Mouse (Mus musculus): Measurements from ENCODE around the gene Chrna9. TPM values are rescaled to one million over a fixed set of nuclear protein-coding genes. Genes with fewer than 3 reads are reported as not detected.

Gene Chrna9
- polyA plus RNA-seq, 2 experiments = not detected

- Histone ChIP-seq H3K4me3 (ENCODE audit: insufficient read depth in 1 of 2, low read depth in 2 of 2, low read length in 2 of 2) (no peak overlapping the region), H3K9me3 (ENCODE audit: control insufficient read depth, low read length) (no peaks in the 10 kb centered on the region), H3K27ac (no peak overlapping the region), H3K36me3 (replicated peaks; ENCODE audit: control insufficient read depth, insufficient read depth, low read depth) (no peaks in the 10 kb centered on the region; the same call in 1 of the 2 replicates), H3K27me3 (ENCODE audit: control insufficient read depth, insufficient read depth, low read length) (no peaks in the 10 kb centered on the region), H3K4me2 (ENCODE audit: low read depth) (no peak overlapping the region), H3K4me1 (replicated peaks; ENCODE audit: control insufficient read depth in 2 of 2, insufficient read depth in 2 of 2, low read length in 1 of 2) (no peaks in the 10 kb centered on the region), H3K9ac (replicated peaks) (no peak overlapping the region)
- no peak for ATAC-seq (ENCODE audit: insufficient read depth)
- TF ChIP-seq EP300 (IDR thresholded peaks at IDR 0.05; ENCODE audit: low read depth) (no peak), CTCF (IDR thresholded peaks at IDR 0.05; ENCODE audit: low read depth) (no peak)
- 35% methylated on average over 3 of the region's 3 CpGs for WGBS (ENCODE audit: insufficient replicate concordance)
- no peak for DNase-seq (ENCODE audit: low read depth in 3 of 3, low spot score in 3 of 3)
Observed at GRCm38 (mm10) chr5:66013999-66014398, 79.3 kb downstream of the Chrna9 start.

DNA sequence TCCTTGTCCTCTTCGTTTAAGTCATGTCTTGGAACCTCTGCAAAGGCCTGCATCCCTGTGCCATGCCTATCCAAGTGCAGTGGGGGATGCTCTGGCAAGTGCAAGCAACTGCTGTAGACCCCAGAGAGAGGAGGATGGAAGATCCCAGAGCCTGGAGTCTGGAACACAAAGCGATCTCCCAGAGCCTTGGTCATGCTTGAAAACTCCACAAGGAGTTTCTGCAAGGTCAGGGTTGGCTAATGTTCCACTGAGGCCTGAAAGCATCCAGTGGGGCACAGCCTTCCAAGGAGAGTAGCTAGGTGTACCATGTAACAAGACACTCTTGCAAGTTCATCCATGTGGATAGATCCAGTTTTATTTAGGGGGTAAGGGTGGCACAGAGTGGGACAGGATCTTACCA is 79.7 kb downstream of the Chrna9 start:
- no peak overlapping the region for H3K27ac ChIP-seq
- no peak for DNase-seq (ENCODE audit: low read depth in 3 of 3, low spot score in 3 of 3)
- no peak for ATAC-seq (ENCODE audit: insufficient read depth)

GRCm38 (mm10) chr5:66015449-66015961 is 80.8 kb downstream of the Chrna9 start:
- WGBS (ENCODE audit: insufficient replicate concordance) = 71% methylated on average over 2 of the region's 2 CpGs
- TF ChIP-seq CTCF (IDR thresholded peaks at IDR 0.05; ENCODE audit: low read depth) (no peak), EP300 (IDR thresholded peaks at IDR 0.05; ENCODE audit: low read depth) (no peak)
- no peak for ATAC-seq (ENCODE audit: insufficient read depth)

More for the DNA sequence above, 79.7 kb downstream of the Chrna9 start:
- no peaks in the 10 kb centered on the region for H3K27me3 ChIP-seq (ENCODE audit: control insufficient read depth, insufficient read depth, low read length)
- H3K4me2 ChIP-seq (ENCODE audit: low read depth) = no peak overlapping the region
- no peak overlapping the region for H3K4me3 ChIP-seq (ENCODE audit: insufficient read depth in 1 of 2, low read depth in 2 of 2, low read length in 2 of 2)
- TF ChIP-seq EP300 (IDR thresholded peaks at IDR 0.05; ENCODE audit: low read depth) = no peak
- no peak for TF ChIP-seq CTCF (IDR thresholded peaks at IDR 0.05; ENCODE audit: low read depth)
- WGBS (ENCODE audit: insufficient replicate concordance) = 60% methylated on average over 2 of the region's 2 CpGs
- no peak overlapping the region for H3K9ac ChIP-seq (replicated peaks)
- no peaks in the 10 kb centered on the region; the same call in 1 of the 2 replicates for H3K36me3 ChIP-seq (replicated peaks; ENCODE audit: control insufficient read depth, insufficient read depth, low read depth)
- no peaks in the 10 kb centered on the region for H3K9me3 ChIP-seq (ENCODE audit: control insufficient read depth, low read length)
- no peaks in the 10 kb centered on the region for H3K4me1 ChIP-seq (replicated peaks; ENCODE audit: control insufficient read depth in 2 of 2, insufficient read depth in 2 of 2, low read length in 1 of 2)

DNA sequence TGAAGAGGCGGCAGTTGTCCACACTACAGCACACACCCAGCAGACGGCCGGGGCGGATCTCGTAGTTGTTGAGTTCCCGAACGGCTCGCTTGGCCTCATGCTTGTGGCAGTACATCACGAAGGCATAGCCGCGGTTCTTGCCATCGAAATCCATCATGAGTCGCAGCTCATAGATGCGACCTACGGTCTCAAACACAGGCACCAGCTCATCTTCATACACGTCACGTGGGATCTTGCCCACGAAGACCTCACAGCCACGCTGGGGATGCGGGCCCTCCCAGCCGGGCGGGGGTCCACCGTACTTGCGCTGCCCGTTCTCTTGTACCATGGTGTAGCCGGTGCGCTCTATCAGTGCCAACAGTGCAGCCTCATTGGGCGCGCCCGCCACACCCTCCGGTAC is 92.1 kb downstream of the Chrna9 start:
- TF ChIP-seq CTCF (IDR thresholded peaks at IDR 0.05; ENCODE audit: low read depth) (no peak), EP300 (IDR thresholded peaks at IDR 0.05; ENCODE audit: low read depth) (no peak)
- WGBS (ENCODE audit: insufficient replicate concordance) = 89% methylated on average over 31 of the region's 31 CpGs
- no peaks in the 10 kb centered on the region for H3K36me3 ChIP-seq (replicated peaks; ENCODE audit: control insufficient read depth, insufficient read depth, low read depth)

More at GRCm38 (mm10) chr5:66015449-66015961, 80.8 kb downstream of the Chrna9 start:
- Histone ChIP-seq H3K4me3 (ENCODE audit: insufficient read depth in 1 of 2, low read depth in 2 of 2, low read length in 2 of 2) (no peak overlapping the region), H3K4me1 (replicated peaks; ENCODE audit: control insufficient read depth in 2 of 2, insufficient read depth in 2 of 2, low read length in 1 of 2) (no peaks in the 10 kb centered on the region), H3K9me3 (ENCODE audit: control insufficient read depth, low read length) (no peaks in the 10 kb centered on the region), H3K9ac (replicated peaks) (no peak overlapping the region), H3K36me3 (replicated peaks; ENCODE audit: control insufficient read depth, insufficient read depth, low read depth) (no peaks in the 10 kb centered on the region; the same call in 1 of the 2 replicates), H3K4me2 (ENCODE audit: low read depth) (no peak overlapping the region), H3K27ac (no peak overlapping the region), H3K27me3 (ENCODE audit: control insufficient read depth, insufficient read depth, low read length) (no peaks in the 10 kb centered on the region)
- DNase-seq (ENCODE audit: low read depth in 3 of 3, low spot score in 3 of 3) = no peak

More for the DNA sequence above, 92.1 kb downstream of the Chrna9 start:
- Histone ChIP-seq H3K27ac (no peak overlapping the region), H3K4me2 (ENCODE audit: low read depth) (no peak overlapping the region), H3K4me1 (replicated peaks; ENCODE audit: control insufficient read depth in 2 of 2, insufficient read depth in 2 of 2, low read length in 1 of 2) (peaks cover 0 to 3% of the 10 kb centered on the region in 2 experiments; a peak in 2 of 4 replicates), H3K4me3 (ENCODE audit: insufficient read depth in 1 of 2, low read depth in 2 of 2, low read length in 2 of 2) (no peak overlapping the region), H3K9me3 (ENCODE audit: control insufficient read depth, low read length) (no peaks in the 10 kb centered on the region), H3K27me3 (ENCODE audit: control insufficient read depth, insufficient read depth, low read length) (no peaks in the 10 kb centered on the region), H3K9ac (replicated peaks) (no peak overlapping the region)
- DNase-seq (ENCODE audit: low read depth in 3 of 3, low spot score in 3 of 3) (no peak), ATAC-seq (ENCODE audit: insufficient read depth) (no peak)

Small RNAs within 50 kb of the gene (microRNA-seq; reads per million reads assigned to microRNA genes)
- gene Gm25952 = not detected

Other genes starting within 250 kb of the Chrna9 start
- 24.4 and 31.4 TPM in 2 replicates for gene Pds5a, start 236.6 kb upstream of the Chrna9 start, polyA plus RNA-seq (2012; rRNA removed)
- 24.9 and 27.3 TPM in 2 replicates for gene Pds5a, start 236.6 kb upstream of the Chrna9 start, polyA plus RNA-seq (2014; fragmentation: Nextera tagmentation; extraction: Ambion mirVana)
- 4.2 and 6.5 TPM in 2 replicates for gene N4bp2, start 171.4 kb upstream of the Chrna9 start, polyA plus RNA-seq (2012; rRNA removed)
- 12.2 and 12.4 TPM in 2 replicates for gene N4bp2, start 171.4 kb upstream of the Chrna9 start, polyA plus RNA-seq (2014; fragmentation: Nextera tagmentation; extraction: Ambion mirVana)
- gene Rhoh, start 73.7 kb upstream of the Chrna9 start, polyA plus RNA-seq (2012; rRNA removed) = 0.79 and 0.81 TPM in 2 replicates
- gene Rhoh, start 73.7 kb upstream of the Chrna9 start, polyA plus RNA-seq (2014; fragmentation: Nextera tagmentation; extraction: Ambion mirVana) = 1.0 and 1.1 TPM in 2 replicates
- gene 9130230L23Rik, start 69.4 kb downstream of the Chrna9 start, polyA plus RNA-seq (2012; rRNA removed) = 0.02 and 0.05 TPM in 2 replicates
- not detected in 2 replicates for gene 9130230L23Rik, start 69.4 kb downstream of the Chrna9 start, polyA plus RNA-seq (2014; fragmentation: Nextera tagmentation; extraction: Ambion mirVana)
- 3.1 and 3.5 TPM in 2 replicates for gene Rbm47, start 238.2 kb downstream of the Chrna9 start, polyA plus RNA-seq (2012; rRNA removed)
- gene Rbm47, start 238.2 kb downstream of the Chrna9 start, polyA plus RNA-seq (2014; fragmentation: Nextera tagmentation; extraction: Ambion mirVana) = 7.7 and 9.0 TPM in 2 replicates